Mouse (Mus musculus): Measurements from ENCODE around the gene Ccdc105. TPM values are rescaled to one million over a fixed set of nuclear protein-coding genes. Genes with fewer than 3 reads are reported as not detected.

Ccdc105 gene
- polyA plus RNA-seq (2017; shearing (Covaris generic)): not detected

GRCm38 (mm10) chr10:78752452-78753191 is at the start of gene Ccdc105:
Ccdc105 (minus strand) TSS chr10:78753065.

GRCm38 (mm10) chr10:78779981-78780651 is 27.3 kb upstream of the Ccdc105 start, which contains the start of gene Slc1a6:
Slc1a6 (plus strand) TSS chr10:78780496.

GRCm38 (mm10) chr10:78718056-78718455 is 34.8 kb downstream of the Ccdc105 start, which contains the start of gene Casp14:
Casp14 (minus strand) TSS chr10:78718294.

Other genes starting within 250 kb of the Ccdc105 start
- not detected for gene Olfr1358, start 235.6 kb downstream of the Ccdc105 start, polyA plus RNA-seq (2017; shearing (Covaris generic))
- 10 to 100 TPM; 77.6 to 97.5 TPM for gene Ilvbl, start 178.7 kb downstream of the Ccdc105 start, polyA plus RNA-seq (2017; shearing (Covaris generic))
- under 1 TPM; 0.08 to 0.21 TPM for gene Syde1, start 161.1 kb downstream of the Ccdc105 start, polyA plus RNA-seq (2017; shearing (Covaris generic))
- gene Olfr1357, start 135.0 kb downstream of the Ccdc105 start, polyA plus RNA-seq (2017; shearing (Covaris generic)): not detected
- gene Casp14, start 34.8 kb downstream of the Ccdc105 start, polyA plus RNA-seq (2017; shearing (Covaris generic)): not detected
- under 1 TPM in 1 of 2 experiments, not detected in 1; 0.18 TPM for gene Slc1a6, start 27.4 kb upstream of the Ccdc105 start, polyA plus RNA-seq (2017; shearing (Covaris generic))
- not detected for gene Olfr1356, start 99.1 kb upstream of the Ccdc105 start, polyA plus RNA-seq (2017; shearing (Covaris generic))
- gene Olfr1355, start 122.5 kb upstream of the Ccdc105 start, polyA plus RNA-seq (2017; shearing (Covaris generic)): not detected
- gene Olfr1354, start 160.1 kb upstream of the Ccdc105 start, polyA plus RNA-seq (2017; shearing (Covaris generic)): not detected
- not detected for gene Olfr8, start 197.6 kb upstream of the Ccdc105 start, polyA plus RNA-seq (2017; shearing (Covaris generic))
- gene Olfr1353, start 210.2 kb upstream of the Ccdc105 start, polyA plus RNA-seq (2017; shearing (Covaris generic)): not detected
- not detected for gene Olfr1352, start 228.0 kb upstream of the Ccdc105 start, polyA plus RNA-seq (2017; shearing (Covaris generic))

All from activated CD4-positive, CD25-positive, alpha-beta regulatory T cell (primary cell).